Mouse (Mus musculus) myocyte (in vitro differentiated cells): ENCODE measurements at regions not wholly inside any gene's neighbourhood (a gene's known extent, or its start where the extent isn't known, plus 50 kb on each side); places are given as distances from the start of the nearest gene placed in this dataset.

Experiments
- H3K27me3 ChIP-seq: one replicate; pipeline ENCODE4 v1.6.1; 2011; ENCODE audit not compliant: control insufficient read depth, insufficient read depth, insufficient read length
- H3K36me3 ChIP-seq: one replicate; pipeline ENCODE4 v1.6.1; 2011; ENCODE audit not compliant: control insufficient read depth, insufficient read depth
- H3K4me2 ChIP-seq: one replicate; pipeline ENCODE4 v1.6.1; 2011; ENCODE audit warnings: low read depth, control low read depth
- H3K4me3 ChIP-seq: one replicate; pipeline ENCODE4 v1.5.1; 2011; ENCODE audit warnings: mild to moderate bottlenecking, control low read depth, moderate library complexity
- H3K79me2 ChIP-seq: one replicate; pipeline ENCODE4 v1.6.1; 2011; ENCODE audit not compliant: control insufficient read depth, insufficient read depth
- H3ac ChIP-seq: one replicate; pipeline ENCODE4 v1.6.1; 2011; ENCODE audit not compliant: control insufficient read depth, insufficient read length
- CEBPB ChIP-seq: IDR thresholded peaks from 2 replicates; pipeline ENCODE4 v1.6.1; 2011; ENCODE audit warnings: mild to moderate bottlenecking, moderate library complexity; ENCODE audit not compliant: poor library complexity, insufficient read depth, severe bottlenecking
- E2F4 ChIP-seq: IDR thresholded peaks from one replicate; pipeline ENCODE4 v1.6.1; 2011; ENCODE audit warnings: mild to moderate bottlenecking, control low read depth, moderate library complexity; ENCODE audit not compliant: insufficient read depth
- MAX ChIP-seq: IDR thresholded peaks from one replicate; pipeline ENCODE4 v1.6.1; 2011; ENCODE audit warnings: low read depth, mild to moderate bottlenecking, control low read depth
- MYOD1 ChIP-seq, 3 experiments: IDR thresholded peaks; one replicate each; pipeline ENCODE4 v1.6.1; 2011; ENCODE audit warnings: control low read depth in 2 of 3, low read depth in 2 of 3, mild to moderate bottlenecking in 2 of 3, moderate library complexity in 1 of 3; ENCODE audit not compliant: insufficient read length in 2 of 3, control insufficient read depth in 1 of 3
- MYOG ChIP-seq, 3 experiments: IDR thresholded peaks; one replicate each; pipeline ENCODE4 v1.6.1; 2011; ENCODE audit warnings: control low read depth in 2 of 3, low read depth in 2 of 3, mild to moderate bottlenecking in 2 of 3; ENCODE audit not compliant: insufficient read length in 2 of 3, control insufficient read depth in 1 of 3, insufficient read depth in 1 of 3
- POLR2A ChIP-seq: IDR thresholded peaks from one replicate; pipeline ENCODE4 v1.6.1; 2011; ENCODE audit warnings: low read depth, mild to moderate bottlenecking, control low read depth, moderate library complexity; ENCODE audit not compliant: insufficient read length
- POLR2AphosphoS2 ChIP-seq: IDR thresholded peaks from one replicate; pipeline ENCODE4 v1.6.1; 2011; ENCODE audit warnings: low read depth, control low read depth; ENCODE audit not compliant: insufficient read length
- REST ChIP-seq: IDR thresholded peaks from one replicate; pipeline ENCODE4 v1.6.1; 2011; ENCODE audit warnings: mild to moderate bottlenecking, control low read depth, moderate library complexity; ENCODE audit not compliant: insufficient read depth, insufficient read length
- SRF ChIP-seq: IDR thresholded peaks from one replicate; pipeline ENCODE4 v1.6.1; 2011; ENCODE audit warnings: low read depth; ENCODE audit not compliant: control insufficient read depth, insufficient read length
- TCF12 ChIP-seq: IDR thresholded peaks from one replicate; pipeline ENCODE4 v1.6.1; 2011; ENCODE audit warnings: mild to moderate bottlenecking, control low read depth; ENCODE audit not compliant: poor library complexity, insufficient read depth, severe bottlenecking
- TCF3 ChIP-seq: IDR thresholded peaks from one replicate; pipeline ENCODE4 v1.6.1; 2011; ENCODE audit warnings: low read depth, control low read depth; ENCODE audit not compliant: insufficient read length
- USF1 ChIP-seq: IDR thresholded peaks from one replicate; pipeline ENCODE4 v1.6.1; 2011; ENCODE audit warnings: low read depth, mild to moderate bottlenecking, control low read depth, moderate library complexity

- Histone ChIP-seq H3K36me3 (no peaks in the 10 kb centered on the region), H3ac (no peak overlapping the region), H3K4me2 (no peak overlapping the region), H3K4me3 (no peak overlapping the region), H3K79me2 (no peaks in the 10 kb centered on the region), H3K27me3 (no peaks in the 10 kb centered on the region)
- TF ChIP-seq CEBPB: no peak
- TF ChIP-seq REST: no peak
- no peak for TF ChIP-seq USF1
- no peak for TF ChIP-seq E2F4
- TF ChIP-seq SRF: no peak
- TF ChIP-seq TCF3: no peak
- TF ChIP-seq POLR2A: no peak
- no peak for TF ChIP-seq MYOD1 (IDR thresholded peaks at IDR 0.05; ENCODE audit: control insufficient read depth in 1 of 3, insufficient read length in 2 of 3, low read depth in 2 of 3)
- TF ChIP-seq TCF12: no peak
- no peak for TF ChIP-seq POLR2AphosphoS2
- TF ChIP-seq MYOG (IDR thresholded peaks at IDR 0.05; ENCODE audit: control insufficient read depth in 1 of 3, insufficient read depth in 1 of 3, insufficient read length in 2 of 3, low read depth in 2 of 3): no peak
- no peak for TF ChIP-seq MAX
These were observed 525.6 kb downstream of the Cd109 start for GRCm38 (mm10) chr9:79140970-79141369.

- no peaks in the 10 kb centered on the region for H3K36me3 ChIP-seq
- no peak overlapping the region for H3K4me3 ChIP-seq
- H3K79me2 ChIP-seq: no peaks in the 10 kb centered on the region
- H3ac ChIP-seq: no peak overlapping the region
- TF ChIP-seq MYOG (IDR thresholded peaks at IDR 0.05; ENCODE audit: control insufficient read depth in 1 of 3, insufficient read depth in 1 of 3, insufficient read length in 2 of 3, low read depth in 2 of 3): no peak
- no peak for TF ChIP-seq TCF12
- TF ChIP-seq POLR2AphosphoS2: no peak
- TF ChIP-seq REST: no peak
- no peak for TF ChIP-seq E2F4
- TF ChIP-seq CEBPB: no peak
- TF ChIP-seq POLR2A: no peak
- no peak for TF ChIP-seq MYOD1 (IDR thresholded peaks at IDR 0.05; ENCODE audit: control insufficient read depth in 1 of 3, insufficient read length in 2 of 3, low read depth in 2 of 3)
- no peak for TF ChIP-seq USF1
- no peak for TF ChIP-seq MAX
- TF ChIP-seq SRF: no peak
- TF ChIP-seq TCF3: no peak
- no peaks in the 10 kb centered on the region for H3K27me3 ChIP-seq
- no peak overlapping the region for H3K4me2 ChIP-seq
These were observed 530.7 kb downstream of the Cd109 start for GRCm38 (mm10) chr9:79146004-79146403.

- Histone ChIP-seq H3ac (no peak overlapping the region), H3K79me2 (no peaks in the 10 kb centered on the region), H3K4me2 (no peak overlapping the region), H3K36me3 (no peaks in the 10 kb centered on the region), H3K4me3 (no peak overlapping the region), H3K27me3 (no peaks in the 10 kb centered on the region)
- TF ChIP-seq SRF: no peak
- TF ChIP-seq MAX: no peak
- no peak for TF ChIP-seq MYOG (IDR thresholded peaks at IDR 0.05; ENCODE audit: control insufficient read depth in 1 of 3, insufficient read depth in 1 of 3, insufficient read length in 2 of 3, low read depth in 2 of 3)
- no peak for TF ChIP-seq POLR2A
- TF ChIP-seq TCF12: no peak
- no peak for TF ChIP-seq MYOD1 (IDR thresholded peaks at IDR 0.05; ENCODE audit: control insufficient read depth in 1 of 3, insufficient read length in 2 of 3, low read depth in 2 of 3)
- TF ChIP-seq POLR2AphosphoS2: no peak
- TF ChIP-seq TCF3: no peak
- TF ChIP-seq E2F4: no peak
- no peak for TF ChIP-seq CEBPB
- no peak for TF ChIP-seq REST
- no peak for TF ChIP-seq USF1
These were observed 550.2 kb downstream of the Cd109 start for GRCm38 (mm10) chr9:79165596-79165995.

DNA sequence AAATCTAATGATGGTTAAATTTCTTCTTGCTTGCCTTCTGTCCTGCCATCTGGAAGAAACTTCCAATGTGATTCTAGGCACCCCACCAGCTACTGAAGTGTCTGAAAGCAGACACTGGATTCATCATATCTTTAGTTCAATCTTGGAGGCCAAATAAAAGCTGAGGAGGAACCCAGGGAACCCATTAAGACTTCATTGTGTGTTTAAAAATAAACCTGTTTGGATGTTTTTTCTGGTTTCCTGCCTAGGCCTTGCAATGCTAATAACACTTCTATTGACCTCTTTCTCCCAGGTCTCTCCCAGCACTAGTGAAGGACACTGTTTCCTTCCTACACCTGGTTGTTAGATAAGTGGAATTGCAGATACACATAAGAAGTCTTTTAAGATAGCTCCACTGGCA, 545.6 kb downstream of the Col12a1 start:
- H3K36me3 ChIP-seq: no peaks in the 10 kb centered on the region
- no peak for TF ChIP-seq SRF
- no peak for TF ChIP-seq TCF3
- no peak for TF ChIP-seq MYOD1 (IDR thresholded peaks at IDR 0.05; ENCODE audit: control insufficient read depth in 1 of 3, insufficient read length in 2 of 3, low read depth in 2 of 3)
- no peak for TF ChIP-seq POLR2A
- no peak for TF ChIP-seq E2F4
- TF ChIP-seq TCF12: no peak

DNA sequence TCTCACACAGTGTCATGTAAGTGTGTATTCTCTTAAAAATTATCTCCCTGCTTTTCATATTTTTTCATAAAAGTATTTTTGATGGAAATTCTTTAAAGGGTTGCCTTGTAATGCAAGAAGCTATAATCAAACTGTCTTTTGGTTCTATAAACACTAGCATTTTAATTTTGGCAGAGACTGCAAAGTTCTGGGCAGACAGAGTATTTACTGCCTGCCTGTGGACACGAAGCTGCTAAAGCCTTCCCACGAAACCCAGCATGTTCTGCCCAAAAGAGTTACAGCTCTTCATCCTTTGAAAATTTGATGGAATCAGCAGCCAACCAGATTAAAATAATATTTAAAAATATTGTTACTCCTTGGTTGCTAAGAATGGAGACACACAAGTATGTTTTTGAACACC, 538.7 kb downstream of the Col12a1 start:
- Histone ChIP-seq H3ac (no peak overlapping the region), H3K4me3 (no peak overlapping the region), H3K27me3 (no peaks in the 10 kb centered on the region), H3K79me2 (no peaks in the 10 kb centered on the region), H3K4me2 (no peak overlapping the region), H3K36me3 (no peaks in the 10 kb centered on the region)
- no peak for TF ChIP-seq POLR2A
- TF ChIP-seq TCF3: no peak
- TF ChIP-seq SRF: no peak
- TF ChIP-seq REST: no peak
- TF ChIP-seq MAX: no peak
- TF ChIP-seq MYOG (IDR thresholded peaks at IDR 0.05; ENCODE audit: control insufficient read depth in 1 of 3, insufficient read depth in 1 of 3, insufficient read length in 2 of 3, low read depth in 2 of 3): no peak
- no peak for TF ChIP-seq USF1
- no peak for TF ChIP-seq MYOD1 (IDR thresholded peaks at IDR 0.05; ENCODE audit: control insufficient read depth in 1 of 3, insufficient read length in 2 of 3, low read depth in 2 of 3)
- no peak for TF ChIP-seq CEBPB
- TF ChIP-seq E2F4: no peak

More for the DNA sequence above, 545.6 kb downstream of the Col12a1 start:
- Histone ChIP-seq H3ac (no peak overlapping the region), H3K4me3 (no peak overlapping the region), H3K4me2 (no peak overlapping the region), H3K27me3 (no peaks in the 10 kb centered on the region), H3K79me2 (no peaks in the 10 kb centered on the region)
